Mouse (Mus musculus): ENCODE measurements around the gene Pqbp1. TPM values are rescaled to one million over a fixed set of nuclear protein-coding genes. Genes with fewer than 3 reads are reported as not detected.
"Not testable (repeated sequence)": the region's sequence is repeated elsewhere in the genome, so short reads cannot be mapped to it uniquely, and the experiment has no call there.

Pqbp1 gene
- total and polyA plus RNA-seq, 2 experiments, result 15.3 to 51.2 TPM

- WGBS, result 20% methylated on average over 27 of the region's 40 CpGs
- no peaks in the 10 kb centered on the region for H3K4me1 ChIP-seq (ENCODE audit: control insufficient read depth, insufficient read depth, low read length)
- no peak within 1 kb of the TSS for H3K9ac ChIP-seq (ENCODE audit: low read depth, low read length)
- H3K36me3 ChIP-seq (ENCODE audit: control insufficient read depth, insufficient read depth, low read length), result no peaks in the 10 kb centered on the region
- no peak within 1 kb of the TSS for H3K4me3 ChIP-seq (ENCODE audit: insufficient read depth, low read depth, low read length)
- TF ChIP-seq POLR2A (IDR thresholded peaks at IDR 0.05; ENCODE audit: extremely low read depth, insufficient read depth, low read length) (no peak), CTCF (IDR thresholded peaks at IDR 0.05; ENCODE audit: low read depth, low read length) (no peak)
- DNase-seq (ENCODE audit: extremely low read depth, low read depth, low spot score), result no peak
- peaks cover 13% of the 10 kb centered on the region for H3K27me3 ChIP-seq (ENCODE audit: control insufficient read depth, insufficient read depth, low read length)
- H3K27ac ChIP-seq (replicated peaks; ENCODE audit: insufficient read depth, low read depth, low read length), result no peak within 1 kb of the TSS
- H3K79me2 ChIP-seq (ENCODE audit: control insufficient read depth, insufficient read depth, low read length), result no peaks in the 10 kb centered on the region
These were observed 20.7 kb upstream of the Pqbp1 start, which contains the start of gene Pcsk1n for GRCm38 (mm10) chrX:7919601-7920383. Gene Pcsk1n (plus strand): TSS chrX:7919822.

GRCm38 (mm10) chrX:7917960-7918359 lies 18.9 kb upstream of the Pqbp1 start:
- not testable (repeated sequence) for DNase-seq (ENCODE audit: extremely low read depth, low read depth, low spot score); H3K4me1 ChIP-seq (ENCODE audit: control insufficient read depth, insufficient read depth, low read length); H3K27ac ChIP-seq (replicated peaks; ENCODE audit: insufficient read depth, low read depth, low read length); H3K79me2 ChIP-seq (ENCODE audit: control insufficient read depth, insufficient read depth, low read length); H3K36me3 ChIP-seq (ENCODE audit: control insufficient read depth, insufficient read depth, low read length); H3K9ac ChIP-seq (ENCODE audit: low read depth, low read length); H3K4me3 ChIP-seq (ENCODE audit: insufficient read depth, low read depth, low read length)
- H3K27me3 ChIP-seq (ENCODE audit: control insufficient read depth, insufficient read depth, low read length), result peaks cover 11% of the 10 kb centered on the region
- WGBS, result 73% methylated on average over 6 of the region's 6 CpGs

- H3K27ac ChIP-seq (replicated peaks; ENCODE audit: insufficient read depth, low read depth, low read length); H3K79me2 ChIP-seq (ENCODE audit: control insufficient read depth, insufficient read depth, low read length); H3K4me3 ChIP-seq (ENCODE audit: insufficient read depth, low read depth, low read length); H3K27me3 ChIP-seq (ENCODE audit: control insufficient read depth, insufficient read depth, low read length); DNase-seq (ENCODE audit: extremely low read depth, low read depth, low spot score); H3K4me1 ChIP-seq (ENCODE audit: control insufficient read depth, insufficient read depth, low read length); H3K36me3 ChIP-seq (ENCODE audit: control insufficient read depth, insufficient read depth, low read length); H3K9ac ChIP-seq (ENCODE audit: low read depth, low read length): not testable (repeated sequence)
- 7% methylated on average over 3 of the region's 3 CpGs for WGBS
- TF ChIP-seq CTCF (IDR thresholded peaks at IDR 0.05; ENCODE audit: low read depth, low read length), result peak; percentile 22; the same call in 1 of the 2 replicates
These were observed 16.6 kb upstream of the Pqbp1 start for GRCm38 (mm10) chrX:7915669-7916068.

- WGBS, result 49% methylated on average over 6 of the region's 6 CpGs
- no peak overlapping the region for H3K27ac ChIP-seq (replicated peaks; ENCODE audit: insufficient read depth, low read depth, low read length)
- no peaks in the 10 kb centered on the region for H3K79me2 ChIP-seq (ENCODE audit: control insufficient read depth, insufficient read depth, low read length)
- peaks cover 7% of the 10 kb centered on the region; the same call in 1 of the 2 replicates for H3K4me1 ChIP-seq (ENCODE audit: control insufficient read depth, insufficient read depth, low read length)
- H3K36me3 ChIP-seq (ENCODE audit: control insufficient read depth, insufficient read depth, low read length), result no peaks in the 10 kb centered on the region; the same call in 1 of the 2 replicates
- no peaks in the 10 kb centered on the region for H3K27me3 ChIP-seq (ENCODE audit: control insufficient read depth, insufficient read depth, low read length)
- no peak for DNase-seq (ENCODE audit: extremely low read depth, low read depth, low spot score)
- TF ChIP-seq POLR2A (IDR thresholded peaks at IDR 0.05; ENCODE audit: extremely low read depth, insufficient read depth, low read length), result no peak
- peak; percentile 18; the same call in 1 of the 2 replicates for TF ChIP-seq CTCF (IDR thresholded peaks at IDR 0.05; ENCODE audit: low read depth, low read length)
- no peak overlapping the region for H3K4me3 ChIP-seq (ENCODE audit: insufficient read depth, low read depth, low read length)
- H3K9ac ChIP-seq (ENCODE audit: low read depth, low read length), result no peak overlapping the region
These were observed 11.4 kb upstream of the Pqbp1 start for GRCm38 (mm10) chrX:7910473-7910872.

- H3K79me2 ChIP-seq (ENCODE audit: control insufficient read depth, insufficient read depth, low read length); H3K27me3 ChIP-seq (ENCODE audit: control insufficient read depth, insufficient read depth, low read length); H3K27ac ChIP-seq (replicated peaks; ENCODE audit: insufficient read depth, low read depth, low read length); H3K4me1 ChIP-seq (ENCODE audit: control insufficient read depth, insufficient read depth, low read length); H3K4me3 ChIP-seq (ENCODE audit: insufficient read depth, low read depth, low read length); DNase-seq (ENCODE audit: extremely low read depth, low read depth, low spot score); H3K36me3 ChIP-seq (ENCODE audit: control insufficient read depth, insufficient read depth, low read length); H3K9ac ChIP-seq (ENCODE audit: low read depth, low read length): not testable (repeated sequence)
- 93% methylated on average over 4 of the region's 4 CpGs for WGBS
These were observed 10.2 kb upstream of the Pqbp1 start, which contains the start of gene Gm10490 for GRCm38 (mm10) chrX:7909242-7909641. Gene Gm10490 (plus strand): TSS chrX:7909542.

- H3K4me3 ChIP-seq (ENCODE audit: insufficient read depth, low read depth, low read length), result no peak within 1 kb of the TSS
- no peaks in the 10 kb centered on the region for H3K27me3 ChIP-seq (ENCODE audit: control insufficient read depth, insufficient read depth, low read length)
- H3K4me1 ChIP-seq (ENCODE audit: control insufficient read depth, insufficient read depth, low read length), result peaks cover 7% of the 10 kb centered on the region; the same call in 1 of the 2 replicates
- DNase-seq (ENCODE audit: extremely low read depth, low read depth, low spot score), result no peak
- no peak for TF ChIP-seq CTCF (IDR thresholded peaks at IDR 0.05; ENCODE audit: low read depth, low read length)
- no peak for TF ChIP-seq POLR2A (IDR thresholded peaks at IDR 0.05; ENCODE audit: extremely low read depth, insufficient read depth, low read length)
- peaks cover 1% of the 10 kb centered on the region; the same call in 1 of the 2 replicates for H3K36me3 ChIP-seq (ENCODE audit: control insufficient read depth, insufficient read depth, low read length)
- H3K79me2 ChIP-seq (ENCODE audit: control insufficient read depth, insufficient read depth, low read length), result no peaks in the 10 kb centered on the region
- WGBS, result 95% methylated on average over 5 of the region's 5 CpGs
- H3K9ac ChIP-seq (ENCODE audit: low read depth, low read length), result no peak within 1 kb of the TSS
- H3K27ac ChIP-seq (replicated peaks; ENCODE audit: insufficient read depth, low read depth, low read length), result no peak within 1 kb of the TSS
These were observed 8.7 kb upstream of the Pqbp1 start, which contains the start of gene Gm10491 for GRCm38 (mm10) chrX:7907735-7908134. Gene Gm10491 (minus strand): TSS chrX:7907835.

Data from liver, adult 2 months (tissue).